Mouse (Mus musculus): Measurements from ENCODE around the gene Scd1. TPM values are rescaled to one million over a fixed set of nuclear protein-coding genes. Genes with fewer than 3 reads are reported as not detected.

Scd1 gene
- polyA plus RNA-seq (2012; rRNA removed) = 12.3 and 53.6 TPM in 2 replicates

GRCm38 (mm10) chr19:44407341-44408222 is at the start of gene Scd1:
Gene Scd1 (minus strand): TSS chr19:44407879.

Other genes with a start within 250 kb of the Scd1 start
- gene Pkd2l1, start 215.4 kb downstream of the Scd1 start, polyA plus RNA-seq (2012; rRNA removed) = not detected in 2 replicates
- gene Scd3, start 204.6 kb downstream of the Scd1 start, polyA plus RNA-seq (2012; rRNA removed) = not detected in 2 replicates
- 22.3 and 24.2 TPM in 2 replicates for gene Scd2, start 114.2 kb downstream of the Scd1 start, polyA plus RNA-seq (2012; rRNA removed)
- 0.05 TPM in 1 of 2 replicates, not detected in the other for gene Scd4, start 74.8 kb downstream of the Scd1 start, polyA plus RNA-seq (2012; rRNA removed)
- gene Wnt8b, start 85.6 kb upstream of the Scd1 start, polyA plus RNA-seq (2012; rRNA removed) = not detected in 2 replicates
- gene Sec31b, start 138.0 kb upstream of the Scd1 start, polyA plus RNA-seq (2012; rRNA removed) = 2.2 and 3.5 TPM in 2 replicates
- not detected in 2 replicates for gene Gm20538, start 145.0 kb upstream of the Scd1 start, polyA plus RNA-seq (2012; rRNA removed)
- 362 and 457 TPM in 2 replicates for gene Ndufb8, start 147.6 kb upstream of the Scd1 start, polyA plus RNA-seq (2012; rRNA removed)
- 5.5 and 5.8 TPM in 2 replicates for gene Hif1an, start 155.0 kb upstream of the Scd1 start, polyA plus RNA-seq (2012; rRNA removed)